Mouse (Mus musculus): ENCODE results near the gene Pld4.

Pld4 gene

GRCm38 (mm10) chr12:112794356-112794816 lies 33.9 kb downstream of the Pld4 start:
- in situ Hi-C loops (cut with MboI; ENCODE audit: low pct_unique_long_range_greater_than_20kb in 1 of 2, low sequenced_read_pairs in 2 of 2, unreplicated experiment in 1 of 2), result no loop called here

GRCm38 (mm10) chr12:112794998-112795397 lies 34.5 kb downstream of the Pld4 start:
- in situ Hi-C loops (cut with MboI; ENCODE audit: low pct_unique_long_range_greater_than_20kb in 1 of 2, low sequenced_read_pairs in 2 of 2, unreplicated experiment in 1 of 2), result no loop called here

- in situ Hi-C loops (cut with MboI; ENCODE audit: low pct_unique_long_range_greater_than_20kb in 1 of 2, low sequenced_read_pairs in 2 of 2, unreplicated experiment in 1 of 2), result no loop called here
These were observed 35.1 kb downstream of the Pld4 start for GRCm38 (mm10) chr12:112795466-112796104.

- in situ Hi-C loops (cut with MboI; ENCODE audit: low pct_unique_long_range_greater_than_20kb in 1 of 2, low sequenced_read_pairs in 2 of 2, unreplicated experiment in 1 of 2), result no loop called here
These were observed 36.4 kb downstream of the Pld4 start for GRCm38 (mm10) chr12:112796551-112797510.

- in situ Hi-C loops (cut with MboI; ENCODE audit: low pct_unique_long_range_greater_than_20kb in 1 of 2, low sequenced_read_pairs in 2 of 2, unreplicated experiment in 1 of 2), result no loop called here
These were observed 37.3 kb downstream of the Pld4 start for GRCm38 (mm10) chr12:112797672-112798331.

- in situ Hi-C loops (cut with MboI; ENCODE audit: low pct_unique_long_range_greater_than_20kb in 1 of 2, low sequenced_read_pairs in 2 of 2, unreplicated experiment in 1 of 2), result no loop called here
These were observed 37.9 kb downstream of the Pld4 start for GRCm38 (mm10) chr12:112798332-112798681.

- in situ Hi-C loops (cut with MboI; ENCODE audit: low pct_unique_long_range_greater_than_20kb in 1 of 2, low sequenced_read_pairs in 2 of 2, unreplicated experiment in 1 of 2), result no loop called here
These were observed 38.3 kb downstream of the Pld4 start for GRCm38 (mm10) chr12:112798716-112799115.

- in situ Hi-C loops (cut with MboI; ENCODE audit: low pct_unique_long_range_greater_than_20kb in 1 of 2, low sequenced_read_pairs in 2 of 2, unreplicated experiment in 1 of 2), result no loop called here
These were observed 38.9 kb downstream of the Pld4 start for GRCm38 (mm10) chr12:112799237-112799970.

GRCm38 (mm10) chr12:112800476-112800875 lies 40.0 kb downstream of the Pld4 start:
- in situ Hi-C loops (cut with MboI; ENCODE audit: low pct_unique_long_range_greater_than_20kb in 1 of 2, low sequenced_read_pairs in 2 of 2, unreplicated experiment in 1 of 2), result no loop called here

- in situ Hi-C loops (cut with MboI; ENCODE audit: low pct_unique_long_range_greater_than_20kb in 1 of 2, low sequenced_read_pairs in 2 of 2, unreplicated experiment in 1 of 2), result no loop called here
These were observed 41.7 kb downstream of the Pld4 start, which contains the start of gene Ahnak2 for GRCm38 (mm10) chr12:112801864-112802846. TSS of gene Ahnak2 (minus strand) at chr12:112802657.

GRCm38 (mm10) chr12:112802917-112803316 lies 42.5 kb downstream of the Pld4 start:
- in situ Hi-C loops (cut with MboI; ENCODE audit: low pct_unique_long_range_greater_than_20kb in 1 of 2, low sequenced_read_pairs in 2 of 2, unreplicated experiment in 1 of 2), result no loop called here

- in situ Hi-C loops (cut with MboI; ENCODE audit: low pct_unique_long_range_greater_than_20kb in 1 of 2, low sequenced_read_pairs in 2 of 2, unreplicated experiment in 1 of 2), result no loop called here
These were observed 43.6 kb downstream of the Pld4 start for GRCm38 (mm10) chr12:112804046-112804445.

GRCm38 (mm10) chr12:112806044-112806443 lies 45.6 kb downstream of the Pld4 start:
- in situ Hi-C loops (cut with MboI; ENCODE audit: low pct_unique_long_range_greater_than_20kb in 1 of 2, low sequenced_read_pairs in 2 of 2, unreplicated experiment in 1 of 2), result loop anchor here in 1 of 2 experiments (5.0 kb wide), 1 partner anchor 59 kb away; no protein-coding TSS in a partner anchor

GRCm38 (mm10) chr12:112807796-112808195 lies 47.3 kb downstream of the Pld4 start:
- in situ Hi-C loops (cut with MboI; ENCODE audit: low pct_unique_long_range_greater_than_20kb in 1 of 2, low sequenced_read_pairs in 2 of 2, unreplicated experiment in 1 of 2), result loop anchor here in 1 of 2 experiments (5.0 kb wide), 1 partner anchor 60 kb away; no protein-coding TSS in a partner anchor

- in situ Hi-C loops (cut with MboI; ENCODE audit: low pct_unique_long_range_greater_than_20kb in 1 of 2, low sequenced_read_pairs in 2 of 2, unreplicated experiment in 1 of 2), result loop anchor here in 1 of 2 experiments (5.0 kb wide), 1 partner anchor 61 kb away; no protein-coding TSS in a partner anchor
These were observed 47.7 kb downstream of the Pld4 start for GRCm38 (mm10) chr12:112808212-112808586.

GRCm38 (mm10) chr12:112808587-112809364 lies 48.3 kb downstream of the Pld4 start, which contains the start of gene Clba1:
TSS of gene Clba1 (plus strand) at chr12:112808937.
- in situ Hi-C loops (cut with MboI; ENCODE audit: low pct_unique_long_range_greater_than_20kb in 1 of 2, low sequenced_read_pairs in 2 of 2, unreplicated experiment in 1 of 2), result loop anchor here in 1 of 2 experiments (5.0 kb wide), 1 partner anchor 61 kb away; no protein-coding TSS in a partner anchor

Data from mouse embryonic stem cell (cell line).